Mouse (Mus musculus): Measurements from ENCODE around the gene Cdc34.
A peak's percentile ranks its signal among the peaks of the same experiment; 100 is the strongest.
"Not testable (repeated sequence)": the region's sequence is repeated elsewhere in the genome, so short reads cannot be mapped to it uniquely, and the experiment has no call there.

The Cdc34 gene

GRCm38 (mm10) chr10:79695231-79696128 is 13.5 kb downstream of the Cdc34 start:
- DNase-seq (ENCODE audit: low spot score in 2 of 2) = peak; percentile 62 to 77

GRCm38 (mm10) chr10:79696129-79696651 is 14.2 kb downstream of the Cdc34 start:
- DNase-seq (ENCODE audit: low spot score in 2 of 2) = no peak

GRCm38 (mm10) chr10:79697916-79698315 is 15.9 kb downstream of the Cdc34 start:
- DNase-seq (ENCODE audit: low spot score in 2 of 2) = no peak

GRCm38 (mm10) chr10:79698459-79698858 is 16.5 kb downstream of the Cdc34 start:
- DNase-seq (ENCODE audit: low spot score in 2 of 2) = no peak

GRCm38 (mm10) chr10:79700676-79701075 is 18.7 kb downstream of the Cdc34 start:
- DNase-seq (ENCODE audit: low spot score in 2 of 2) = no peak

GRCm38 (mm10) chr10:79701443-79702129 is 19.6 kb downstream of the Cdc34 start:
- no peak for DNase-seq (ENCODE audit: low spot score in 2 of 2)

- not testable (repeated sequence) for DNase-seq (ENCODE audit: low spot score in 2 of 2)
These were observed 21.0 kb downstream of the Cdc34 start for GRCm38 (mm10) chr10:79702970-79703369.

- no peak for DNase-seq (ENCODE audit: low spot score in 2 of 2)
These were observed 21.5 kb downstream of the Cdc34 start for GRCm38 (mm10) chr10:79703541-79703940.

GRCm38 (mm10) chr10:79704065-79704969 is 22.3 kb downstream of the Cdc34 start, which contains the start of gene Bsg:
Bsg (plus strand) TSS chr10:79704491.
- DNase-seq (ENCODE audit: low spot score in 2 of 2) = peak; percentile 95 to 98

GRCm38 (mm10) chr10:79704970-79705360 is 23.0 kb downstream of the Cdc34 start:
- DNase-seq (ENCODE audit: low spot score in 2 of 2) = no peak

GRCm38 (mm10) chr10:79705951-79706350 is 24.0 kb downstream of the Cdc34 start:
- DNase-seq (ENCODE audit: low spot score in 2 of 2) = peak; percentile 52 to 67

GRCm38 (mm10) chr10:79706406-79707094 is 24.6 kb downstream of the Cdc34 start:
- DNase-seq (ENCODE audit: low spot score in 2 of 2) = no peak

- no peak for DNase-seq (ENCODE audit: low spot score in 2 of 2)
These were observed 25.2 kb downstream of the Cdc34 start for GRCm38 (mm10) chr10:79707162-79707561.

GRCm38 (mm10) chr10:79707759-79708158 is 25.8 kb downstream of the Cdc34 start:
- DNase-seq (ENCODE audit: low spot score in 2 of 2) = no peak

- no peak for DNase-seq (ENCODE audit: low spot score in 2 of 2)
These were observed 26.7 kb downstream of the Cdc34 start for GRCm38 (mm10) chr10:79708668-79709067.

GRCm38 (mm10) chr10:79709307-79709706 is 27.3 kb downstream of the Cdc34 start:
- DNase-seq (ENCODE audit: low spot score in 2 of 2) = no peak

- no peak for DNase-seq (ENCODE audit: low spot score in 2 of 2)
These were observed 30.0 kb downstream of the Cdc34 start for GRCm38 (mm10) chr10:79712029-79712428.

- peak; percentile 84 to 91 for DNase-seq (ENCODE audit: low spot score in 2 of 2)
These were observed 30.6 kb downstream of the Cdc34 start for GRCm38 (mm10) chr10:79712499-79713126.

GRCm38 (mm10) chr10:79713163-79713562 is 31.2 kb downstream of the Cdc34 start:
- no peak for DNase-seq (ENCODE audit: low spot score in 2 of 2)

- no peak for DNase-seq (ENCODE audit: low spot score in 2 of 2)
These were observed 33.0 kb downstream of the Cdc34 start for GRCm38 (mm10) chr10:79714996-79715395.

Measured in spleen, postnatal 14 days (tissue).